Mouse (Mus musculus) T-helper 17 cell (primary cell): ENCODE results near the gene Hist1h2ah.

Experiments used
- in situ Hi-C, 2 experiments: fragments of 300-600 bp; cut with MboI, MseI; formaldehyde crosslinking; loops; 1 replicate in 1 of 2; 2 replicates in 1 of 2; pipeline ENCODE4 v1.15.1; 2025; ENCODE audit warnings: high pct_unique_total_duplicates in 2 of 2

Gene Hist1h2ah

GRCm38 (mm10) chr13:22015479-22016450 lies 19.6 kb downstream of the Hist1h2ah start:
- in situ Hi-C loops: no loop called here

DNA sequence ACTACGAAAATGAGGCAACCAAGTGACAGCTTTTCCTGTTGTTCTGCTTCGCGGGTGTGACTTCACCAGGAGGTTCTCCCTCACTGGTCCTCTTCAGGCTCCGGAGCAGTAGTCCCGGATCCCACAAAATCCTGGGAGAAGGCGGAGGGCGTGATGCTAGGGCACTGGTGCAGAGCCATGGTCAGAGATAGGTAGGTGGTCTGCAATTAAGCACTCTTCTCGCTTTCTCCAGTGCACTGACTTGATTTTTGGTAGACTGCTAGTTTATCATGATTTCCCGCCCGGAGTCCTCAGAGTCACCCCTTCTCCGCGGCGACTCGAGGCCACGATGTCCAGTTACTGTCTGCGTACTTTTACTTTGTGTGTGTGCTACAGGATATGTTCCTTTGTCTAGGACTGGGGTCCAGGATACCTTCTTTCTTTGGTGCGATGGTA lies 20.9 kb downstream of the Hist1h2ah start:
- in situ Hi-C loops: loop anchor here in 1 of 2 experiments (5.0 kb wide), 1 partner anchor 47 kb away; no protein-coding TSS in a partner anchor

DNA sequence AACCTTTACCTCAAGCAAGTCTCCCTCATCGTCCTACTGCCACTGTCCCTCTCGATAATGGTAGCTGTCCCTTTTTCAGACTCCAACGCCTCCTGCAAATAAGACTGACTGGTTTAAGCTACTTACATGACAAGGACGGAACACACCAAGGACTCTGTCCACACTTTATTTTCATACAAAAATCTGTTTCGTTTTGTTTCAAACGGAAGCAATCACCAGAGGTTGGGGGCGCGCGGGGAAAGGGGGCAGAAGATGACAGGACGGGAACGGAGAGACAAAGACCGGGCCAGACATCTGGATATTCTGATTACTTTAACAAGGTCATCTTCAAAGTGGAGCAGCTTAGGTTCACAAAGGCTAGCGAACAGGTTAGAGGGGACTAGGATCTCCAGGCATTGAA lies 21.7 kb downstream of the Hist1h2ah start:
- in situ Hi-C loops: loop anchor here in 1 of 2 experiments (5.0 kb wide), 1 partner anchor 46 kb away; no protein-coding TSS in a partner anchor

DNA sequence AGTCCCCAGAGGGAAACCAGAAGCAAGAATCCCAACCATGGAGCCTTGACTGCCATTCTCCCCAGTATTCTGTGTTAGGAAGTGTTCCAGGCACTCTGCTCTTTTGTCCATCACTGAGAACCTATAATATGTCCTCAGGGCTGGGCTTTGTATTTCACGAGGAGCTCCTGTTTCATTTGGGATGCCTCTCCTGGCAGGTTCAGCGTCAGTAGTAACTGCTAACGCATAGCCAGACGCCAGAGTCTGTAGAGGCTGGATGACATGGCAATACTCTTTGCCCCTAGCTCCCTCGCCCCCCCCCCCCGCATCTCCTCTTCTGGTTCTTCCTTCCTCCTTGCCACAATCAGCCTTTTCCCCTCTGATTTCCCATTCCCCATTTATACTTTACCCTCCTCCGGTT lies 25.7 kb downstream of the Hist1h2ah start, which contains the start of gene Prss16:
Prss16 (minus strand) TSS at position 101 of the 400 bp plus-strand sequence.
- in situ Hi-C loops: loop anchor here in 1 of 2 experiments (5.0 kb wide), 1 partner anchor 42 kb away; no protein-coding TSS in a partner anchor

DNA sequence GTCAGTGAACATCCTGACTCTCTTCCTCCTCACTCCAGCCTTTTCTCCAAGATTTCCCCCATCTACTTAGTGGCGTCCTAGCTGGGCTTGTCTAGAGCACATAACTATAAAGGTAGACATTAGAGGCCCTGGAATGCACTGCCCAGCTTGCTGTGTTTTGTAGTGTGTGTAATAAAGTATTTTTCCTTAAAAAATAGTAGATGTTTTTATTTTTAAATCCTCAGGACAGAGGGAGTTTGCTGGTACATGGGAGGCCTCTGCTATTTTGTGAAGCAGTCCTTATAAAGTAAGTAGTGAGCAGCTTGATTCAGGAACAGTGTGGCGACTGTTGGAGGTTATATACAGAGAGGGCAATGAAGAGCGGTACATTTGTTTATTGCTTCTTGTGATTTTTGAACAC lies 26.7 kb downstream of the Hist1h2ah start:
- in situ Hi-C loops: no loop called here

DNA sequence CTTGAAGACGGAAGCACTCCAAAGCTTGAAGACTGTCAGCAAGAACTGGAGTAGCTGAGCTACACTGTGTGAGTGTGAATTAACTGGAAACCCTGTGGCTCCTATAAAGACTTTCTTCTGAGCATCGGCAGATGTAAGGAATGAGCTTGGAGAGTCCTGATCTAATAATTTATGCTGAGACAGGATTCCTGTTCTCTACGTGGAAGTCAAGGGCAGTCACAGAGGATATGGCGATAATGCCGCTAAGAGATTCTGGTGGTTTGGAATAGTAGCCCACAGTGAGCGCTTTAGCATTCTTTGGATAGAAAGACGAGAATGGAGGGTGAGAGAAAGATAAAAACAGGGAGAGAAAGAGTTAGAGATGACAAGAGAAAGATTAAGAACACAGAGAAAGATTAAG lies 27.5 kb downstream of the Hist1h2ah start:
- in situ Hi-C loops: no loop called here

- in situ Hi-C loops: no loop called here
Measured at GRCm38 (mm10) chr13:22007121-22007510, 28.3 kb downstream of the Hist1h2ah start.

DNA sequence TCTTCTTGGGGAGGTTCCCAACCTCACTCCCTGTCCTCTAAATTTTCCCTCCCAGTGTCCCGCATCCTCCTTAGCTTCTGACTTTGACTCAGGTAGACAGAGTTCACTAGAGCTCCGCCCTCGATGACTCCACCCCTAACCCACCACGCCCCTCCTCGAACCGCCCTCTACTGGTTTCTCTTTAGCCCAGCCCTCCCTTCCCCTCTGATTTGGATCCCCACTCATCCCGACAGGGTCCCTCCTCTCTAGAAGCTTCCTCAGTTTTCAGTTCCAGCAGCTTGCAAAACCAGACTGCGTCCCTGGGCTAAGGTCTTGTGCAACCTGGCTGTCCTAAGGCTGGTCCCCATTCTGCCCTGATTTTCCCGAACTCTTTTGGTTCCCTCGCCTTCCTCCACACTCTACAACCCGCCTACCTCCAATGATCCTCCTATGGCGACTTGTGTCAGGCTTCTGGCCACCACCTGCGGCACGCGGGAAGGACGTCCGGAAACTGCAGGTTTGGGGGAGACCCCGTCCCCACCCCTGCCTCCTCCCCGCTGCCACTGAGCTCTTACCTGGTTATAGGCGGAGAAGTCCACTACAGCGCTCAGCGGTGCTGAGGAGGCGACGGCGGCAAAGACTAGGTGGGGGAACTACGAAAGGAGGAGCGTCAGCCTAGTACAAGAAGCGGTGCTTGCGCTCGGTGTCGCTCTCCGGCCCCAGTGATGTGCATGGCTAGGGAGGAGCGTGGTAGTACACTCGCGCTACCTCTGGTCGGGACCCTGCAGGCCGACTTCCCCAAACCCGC lies 28.8 kb downstream of the Hist1h2ah start:
- in situ Hi-C loops: no loop called here

GRCm38 (mm10) chr13:22005605-22006333 lies 29.6 kb downstream of the Hist1h2ah start:
- in situ Hi-C loops: no loop called here

- in situ Hi-C loops: no loop called here
Measured at GRCm38 (mm10) chr13:22001823-22002222, 33.5 kb downstream of the Hist1h2ah start.

- in situ Hi-C loops: no loop called here
Measured at GRCm38 (mm10) chr13:22001346-22001745, 34.0 kb downstream of the Hist1h2ah start.

- in situ Hi-C loops: no loop called here
Measured at GRCm38 (mm10) chr13:21999147-21999546, 36.2 kb downstream of the Hist1h2ah start.

- in situ Hi-C loops: no loop called here
Measured at GRCm38 (mm10) chr13:21998412-21998811, 37.0 kb downstream of the Hist1h2ah start.

GRCm38 (mm10) chr13:21997821-21998220 lies 37.5 kb downstream of the Hist1h2ah start:
- in situ Hi-C loops: no loop called here

DNA sequence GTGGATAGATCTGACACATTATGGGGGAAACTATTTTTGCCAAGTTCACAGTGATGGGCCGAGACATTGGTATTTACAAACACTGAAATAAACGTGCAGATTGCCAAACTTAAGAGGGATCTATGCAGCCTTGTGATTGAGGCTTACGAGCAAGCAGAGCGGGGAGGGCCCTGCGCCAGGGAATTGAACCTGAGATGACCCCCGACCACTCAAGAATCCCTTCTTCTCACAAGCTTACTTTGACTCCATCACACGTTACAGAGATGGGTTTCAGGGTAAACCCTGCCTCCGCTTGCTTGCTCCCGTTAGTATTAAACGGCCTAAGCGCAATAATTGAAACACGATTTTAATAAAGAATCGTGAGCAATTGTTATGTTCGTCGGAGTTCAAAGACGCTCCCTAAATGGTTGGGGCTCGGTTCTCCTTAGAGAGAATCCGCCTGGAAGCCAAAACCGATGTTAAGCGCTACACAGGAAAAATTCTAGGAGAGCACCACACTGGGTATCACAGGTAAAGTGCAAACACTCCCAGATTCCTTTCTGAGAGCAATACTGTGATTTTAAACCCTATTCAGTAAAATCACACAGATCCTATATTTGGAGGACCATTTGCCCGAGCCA lies 38.1 kb downstream of the Hist1h2ah start:
- in situ Hi-C loops: no loop called here

DNA sequence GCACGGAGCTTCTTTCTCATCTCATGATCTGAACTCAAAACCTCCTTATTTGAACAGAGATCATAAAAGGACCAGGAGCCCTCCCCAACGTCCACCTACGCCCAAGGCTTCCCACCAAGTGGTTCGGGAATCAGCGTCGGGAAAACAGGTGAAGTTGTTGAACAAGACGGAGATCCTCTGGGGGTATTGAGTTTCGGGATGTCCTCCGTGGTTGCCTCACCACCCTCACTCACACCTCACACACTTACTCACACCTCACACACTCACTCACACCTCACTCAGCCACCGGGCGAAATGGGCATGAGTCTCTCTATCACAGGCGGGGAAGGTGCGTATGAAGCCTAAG lies 38.6 kb downstream of the Hist1h2ah start:
- in situ Hi-C loops: no loop called here

DNA sequence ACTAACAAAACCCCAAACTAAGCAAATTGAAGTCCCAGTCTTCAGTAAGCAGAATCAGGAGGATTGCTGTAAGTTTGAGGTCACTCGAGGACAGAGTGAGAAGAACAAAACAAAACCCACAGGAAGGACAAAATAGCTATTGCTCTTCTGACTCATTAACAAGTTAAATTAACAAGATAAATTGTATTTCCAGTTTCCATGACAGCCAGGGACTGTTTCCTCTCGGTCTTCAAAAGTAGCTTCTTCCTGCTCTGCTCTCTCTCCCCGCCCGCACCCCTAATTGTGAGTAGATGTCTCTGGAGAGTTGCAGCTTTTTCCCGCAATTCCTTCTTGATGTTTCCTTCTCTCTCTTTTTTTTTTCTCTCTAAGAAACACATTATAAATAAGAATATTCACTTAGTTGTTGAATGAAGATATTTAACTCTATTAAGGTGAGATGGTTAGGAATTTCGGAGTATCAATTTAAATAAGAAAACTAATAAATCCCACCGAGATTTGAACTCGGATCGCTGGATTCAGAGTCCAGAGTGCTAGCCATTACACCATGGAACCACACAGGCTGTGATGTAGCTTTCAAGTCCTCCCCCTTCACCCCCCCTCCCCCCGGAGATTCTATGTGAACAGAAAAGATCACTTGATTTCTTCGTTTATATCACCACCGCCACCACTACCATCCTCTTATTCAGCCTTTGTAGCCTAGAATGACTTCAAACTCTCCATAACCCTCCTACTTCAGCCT lies 39.1 kb downstream of the Hist1h2ah start:
- in situ Hi-C loops: no loop called here

- in situ Hi-C loops: no loop called here
Measured at GRCm38 (mm10) chr13:21995331-21995914, 39.9 kb downstream of the Hist1h2ah start.

- in situ Hi-C loops: loop anchor here in 1 of 2 experiments (5.0 kb wide), 1 partner anchor 673 kb away; no protein-coding TSS in a partner anchor
Measured at GRCm38 (mm10) chr13:21994896-21995295, 40.5 kb downstream of the Hist1h2ah start.
